Mouse (Mus musculus): ENCODE results near the gene Olfr159.

DNA sequence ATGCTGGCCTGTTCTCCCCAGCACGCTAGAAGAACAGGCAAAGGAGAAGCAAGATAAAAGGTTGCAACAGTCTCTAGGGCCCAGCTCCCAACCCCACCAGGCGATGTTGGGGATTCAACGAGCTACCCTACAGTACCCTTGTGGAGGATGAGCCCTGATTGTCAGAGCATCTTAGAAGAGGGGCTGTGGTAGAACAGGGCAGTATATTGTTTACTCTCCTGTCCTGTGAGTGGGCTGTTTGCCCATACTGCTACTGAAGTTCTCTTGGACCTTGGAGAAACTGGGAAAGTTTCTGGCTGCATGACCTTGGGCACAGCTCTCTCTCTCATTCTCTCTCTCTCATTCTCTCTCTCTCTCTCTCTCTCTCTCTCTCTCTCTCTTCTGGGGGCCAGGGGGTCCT is 41.7 kb downstream of the Olfr159 start:
- TF ChIP-seq CTCF (IDR thresholded peaks at IDR 0.05; ENCODE audit: control insufficient read depth, insufficient read depth, insufficient read length) (no peak), FOSL1 (IDR thresholded peaks at IDR 0.05; ENCODE audit: insufficient read depth, low read length, poor library complexity, severe bottlenecking) (no peak), MYOG (IDR thresholded peaks at IDR 0.05; ENCODE audit: control insufficient read depth, extremely low read depth, insufficient read length) (no peak)

All from C2C12 (cell line).